Mouse (Mus musculus) hindbrain, embryonic 16.5 days (tissue): Measurements from ENCODE around the gene Myom3. TPM values are rescaled to one million over a fixed set of nuclear protein-coding genes. Genes with fewer than 3 reads are reported as not detected.
"Not testable (repeated sequence)": the region's sequence is repeated elsewhere in the genome, so short reads cannot be mapped to it uniquely, and the experiment has no call there.

Experiments used
- ATAC-seq: fragments of 200-750 bp; cut with Nextera tagmentation; 2 replicates; pipeline ENCODE4 v1.8.0; 2017; ENCODE audit warnings: moderate TSS enrichment, moderate library complexity
- H3K27ac ChIP-seq: fragments of 300-500 bp; sonication (generic); 2 replicates; pipeline ENCODE4 v1.5.1; 2014; ENCODE audit warnings: low read depth, mild to moderate bottlenecking, control low read depth, low read length, moderate library complexity
- H3K27me3 ChIP-seq: fragments of 300-500 bp; sonication (generic); replicated peaks from 2 replicates; pipeline ENCODE4 v1.6.1; 2014; ENCODE audit warnings: low read length; ENCODE audit not compliant: control insufficient read depth, insufficient read depth
- H3K36me3 ChIP-seq: fragments of 300-500 bp; sonication (generic); 2 replicates; pipeline ENCODE4 v1.6.1; 2014; ENCODE audit warnings: mild to moderate bottlenecking, low read length, moderate library complexity, mixed read lengths; ENCODE audit not compliant: control insufficient read depth, insufficient read depth
- H3K4me1 ChIP-seq: fragments of 300-500 bp; sonication (generic); 2 replicates; pipeline ENCODE4 v1.6.1; 2014; ENCODE audit warnings: low read depth, low read length; ENCODE audit not compliant: control insufficient read depth, insufficient read depth
- H3K4me2 ChIP-seq: fragments of 300-500 bp; sonication (generic); 2 replicates; pipeline ENCODE4 v1.6.1; 2014; ENCODE audit warnings: mild to moderate bottlenecking, low read length, control low read depth, moderate library complexity
- H3K4me3 ChIP-seq: fragments of 300-500 bp; sonication (generic); 2 replicates; pipeline ENCODE4 v1.5.1; 2014; ENCODE audit warnings: mild to moderate bottlenecking, low read length, control low read depth, moderate library complexity
- H3K9ac ChIP-seq: fragments of 300-500 bp; sonication (generic); 2 replicates; pipeline ENCODE4 v1.6.1; 2014; ENCODE audit warnings: low read depth, mild to moderate bottlenecking, control low read depth, low read length, moderate library complexity
- H3K9me3 ChIP-seq: fragments of 300-500 bp; sonication (generic); 2 replicates; pipeline ENCODE4 v1.6.1; 2014; ENCODE audit warnings: mild to moderate bottlenecking, low read length, moderate library complexity; ENCODE audit not compliant: control insufficient read depth
- WGBS: fragments of 180-500 bp; shearing (Covaris S2); extraction: QIAGEN DNeasy Blood & Tissue Kit; methylation state at CpG from one replicate; pipeline ENCODE4 v1.1.7; 2014; 5-methylcytosine and 5-hydroxymethylcytosine counted together
- polyA plus RNA-seq: library from polyadenylated mRNA; unstranded; fragments of >200 nt; fragmentation: Nextera tagmentation; extraction: Ambion mirVana; gene quantifications from 2 replicates; pipeline ENCODE4 v1.2.1, GENCODE M21; 2015

The Myom3 gene
- polyA plus RNA-seq = 0.90 and 0.99 TPM in 2 replicates

GRCm38 (mm10) chr4:135759356-135759976, at the start of gene Myom3:
Gene Myom3, plus strand, starts transcription at chr4:135759715.
- Histone ChIP-seq H3K4me1 (peaks cover 5% of the 10 kb centered on the region), H3K36me3 (no peaks in the 10 kb centered on the region), H3K4me3 (no peak within 1 kb of the TSS), H3K27me3 (no peaks in the 10 kb centered on the region; the same call in 1 of the 2 replicates), H3K4me2 (no peak within 1 kb of the TSS), H3K9ac (no peak within 1 kb of the TSS), H3K9me3 (no peaks in the 10 kb centered on the region), H3K27ac (no peak within 1 kb of the TSS)
- no peak for ATAC-seq
- 64% methylated on average over 10 of the region's 10 CpGs for WGBS

GRCm38 (mm10) chr4:135710392-135710791, 49.1 kb upstream of the Myom3 start:
- H3K36me3 ChIP-seq = no peaks in the 10 kb centered on the region
- no peak overlapping the region for H3K27ac ChIP-seq
- no peak overlapping the region for H3K9ac ChIP-seq
- no peak overlapping the region for H3K4me2 ChIP-seq
- 80% methylated on average over 3 of the region's 3 CpGs for WGBS
- H3K4me1 ChIP-seq = no peaks in the 10 kb centered on the region
- ATAC-seq = no peak
- no peaks in the 10 kb centered on the region for H3K9me3 ChIP-seq
- H3K4me3 ChIP-seq = no peak overlapping the region
- no peaks in the 10 kb centered on the region for H3K27me3 ChIP-seq

DNA sequence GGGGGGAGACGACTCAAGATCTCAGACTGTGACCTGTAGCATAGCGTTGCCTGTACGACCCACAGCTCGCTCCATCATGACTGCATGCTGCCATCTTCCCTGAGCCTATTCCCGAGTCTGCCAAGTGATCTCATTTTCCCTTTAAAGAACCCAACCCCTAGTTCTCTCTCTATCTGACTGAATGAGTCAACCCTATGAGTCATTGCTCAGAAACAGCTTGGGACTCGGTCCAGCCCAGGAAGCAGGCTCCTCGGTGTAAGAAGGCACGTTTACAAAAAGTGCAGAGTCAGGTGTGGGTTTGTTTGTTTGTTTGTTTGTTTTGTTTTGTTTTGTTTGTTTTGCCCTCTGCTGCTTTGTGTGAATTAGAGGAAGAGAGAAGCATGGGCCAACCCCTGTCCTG, 44.7 kb upstream of the Myom3 start:
- no peaks in the 10 kb centered on the region for H3K9me3 ChIP-seq
- H3K27ac ChIP-seq = no peak overlapping the region
- H3K4me3 ChIP-seq = no peak overlapping the region
- WGBS = 88% methylated on average over 8 of the region's 8 CpGs
- no peaks in the 10 kb centered on the region for H3K27me3 ChIP-seq
- no peaks in the 10 kb centered on the region for H3K36me3 ChIP-seq
- H3K9ac ChIP-seq = no peak overlapping the region
- H3K4me1 ChIP-seq = no peaks in the 10 kb centered on the region
- no peak overlapping the region for H3K4me2 ChIP-seq
- ATAC-seq = no peak

DNA sequence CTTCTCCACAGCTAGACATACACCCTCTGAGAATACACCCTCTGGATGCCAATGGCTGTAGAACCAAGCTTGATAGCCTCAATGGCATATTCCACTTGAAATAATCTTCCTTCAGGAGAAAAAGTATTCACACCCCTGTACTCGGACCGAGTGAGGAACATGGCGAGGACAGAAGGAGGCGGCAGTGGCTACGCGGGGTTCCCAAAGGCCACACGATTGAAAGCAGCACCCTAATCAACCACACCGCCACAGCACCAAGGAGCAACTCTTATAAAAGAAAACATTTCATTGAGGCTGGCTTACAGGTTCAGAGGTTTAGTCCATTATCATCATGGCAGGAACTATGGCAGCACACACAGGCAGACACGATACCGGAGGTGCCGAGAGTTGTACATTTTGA, 43.1 kb upstream of the Myom3 start:
- H3K9ac ChIP-seq, ATAC-seq, H3K9me3 ChIP-seq, H3K36me3 ChIP-seq, H3K4me2 ChIP-seq, H3K4me3 ChIP-seq, H3K27me3 ChIP-seq, H3K27ac ChIP-seq, H3K4me1 ChIP-seq: not testable (repeated sequence)
- WGBS = 95% methylated on average over 11 of the region's 11 CpGs

- no peak for ATAC-seq
- Histone ChIP-seq H3K36me3 (no peaks in the 10 kb centered on the region), H3K4me2 (no peak overlapping the region), H3K27me3 (no peaks in the 10 kb centered on the region), H3K27ac (no peak overlapping the region), H3K9ac (no peak overlapping the region), H3K4me3 (no peak overlapping the region), H3K4me1 (no peaks in the 10 kb centered on the region), H3K9me3 (peaks cover 7% of the 10 kb centered on the region; the same call in 1 of the 2 replicates)
- whole genome bisulfite sequencing = 77% methylated on average over 17 of the region's 17 CpGs
Observed at GRCm38 (mm10) chr4:135722540-135723290, 36.8 kb upstream of the Myom3 start.

DNA sequence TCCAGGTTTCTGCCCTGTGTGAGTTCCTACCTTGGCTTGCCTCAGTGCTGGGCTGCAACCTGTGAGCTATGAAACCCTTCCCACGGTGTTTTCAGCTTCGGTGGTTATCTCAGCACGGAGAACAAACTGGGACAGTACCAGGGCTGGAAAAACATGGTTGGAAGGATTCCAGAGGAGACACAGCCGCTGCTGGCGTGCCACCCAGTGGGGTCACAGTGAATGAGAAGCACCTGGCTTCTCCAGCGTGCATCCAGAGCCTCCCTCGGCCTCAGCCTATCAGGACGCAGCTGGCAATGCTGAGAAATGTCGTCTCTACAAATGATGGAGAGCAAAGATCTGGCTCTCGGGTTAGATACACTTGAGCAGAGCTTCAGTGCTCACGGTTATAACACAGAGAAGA, 33.1 kb upstream of the Myom3 start:
- no peak for ATAC-seq
- H3K9ac ChIP-seq = no peak overlapping the region
- H3K4me2 ChIP-seq = no peak overlapping the region
- no peak overlapping the region for H3K4me3 ChIP-seq
- peaks cover 4% of the 10 kb centered on the region; the same call in 1 of the 2 replicates for H3K9me3 ChIP-seq
- WGBS = 70% methylated on average over 11 of the region's 11 CpGs
- H3K4me1 ChIP-seq = no peaks in the 10 kb centered on the region
- H3K27me3 ChIP-seq = no peaks in the 10 kb centered on the region
- H3K36me3 ChIP-seq = no peaks in the 10 kb centered on the region
- no peak overlapping the region for H3K27ac ChIP-seq

DNA sequence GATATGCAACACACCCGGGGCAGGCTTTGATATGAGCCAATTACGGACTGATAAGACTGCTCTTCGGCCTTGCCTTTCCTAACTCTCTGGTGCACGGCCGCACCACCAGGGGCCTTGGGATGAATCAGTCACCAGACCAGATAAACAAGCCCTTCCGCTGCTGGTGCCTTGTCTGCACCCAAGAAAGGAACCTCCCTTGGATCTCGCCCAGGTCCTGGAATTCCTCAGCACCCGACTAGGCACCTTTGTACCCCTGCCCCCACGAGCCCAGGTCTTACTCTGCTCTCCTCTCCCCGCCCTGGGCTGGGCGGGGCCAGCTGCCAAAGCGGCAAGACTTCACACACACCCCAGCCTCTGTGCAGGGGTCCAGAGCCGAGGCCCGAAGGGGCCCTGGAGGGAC, 31.7 kb upstream of the Myom3 start, which contains the start of gene Il22ra1:
Il22ra1 (plus strand) TSS at position 356 of the 400 bp plus-strand sequence.
- no peaks in the 10 kb centered on the region for H3K36me3 ChIP-seq
- 64% methylated on average over 14 of the region's 14 CpGs for WGBS
- no peak for ATAC-seq
- peaks cover 2% of the 10 kb centered on the region; the same call in 1 of the 2 replicates for H3K9me3 ChIP-seq
- no peak within 1 kb of the TSS for H3K27ac ChIP-seq
- no peak within 1 kb of the TSS for H3K9ac ChIP-seq
- no peaks in the 10 kb centered on the region for H3K4me1 ChIP-seq
- H3K27me3 ChIP-seq = no peaks in the 10 kb centered on the region
- H3K4me3 ChIP-seq = no peak within 1 kb of the TSS
- H3K4me2 ChIP-seq = no peak within 1 kb of the TSS

DNA sequence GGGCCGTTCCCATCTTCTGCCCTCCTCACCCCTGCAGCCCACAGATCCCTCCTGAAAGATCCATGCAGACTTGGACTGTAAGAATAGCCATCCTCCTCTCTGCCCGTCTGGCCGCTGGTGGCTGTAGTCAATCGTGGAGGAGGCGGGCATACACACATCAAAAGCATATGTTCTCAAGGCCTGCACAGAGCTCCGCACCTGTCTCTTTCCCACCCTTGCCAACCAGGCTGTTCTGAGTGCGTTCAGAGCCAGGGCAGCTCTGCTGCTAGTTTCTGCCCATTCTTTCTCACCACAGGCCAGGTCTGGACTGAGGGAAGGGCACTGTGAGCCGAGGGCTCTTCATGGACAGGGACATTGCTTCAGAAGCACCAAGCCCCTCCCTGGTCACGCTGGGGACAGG, 29.3 kb upstream of the Myom3 start:
- Histone ChIP-seq H3K4me3 (no peak overlapping the region), H3K27ac (no peak overlapping the region), H3K9me3 (0 out of 2 replicates have a peak, but pooled peaks cover 3% of the 10 kb centered on the region), H3K4me1 (no peaks in the 10 kb centered on the region), H3K4me2 (no peak overlapping the region), H3K36me3 (no peaks in the 10 kb centered on the region), H3K27me3 (no peaks in the 10 kb centered on the region), H3K9ac (no peak overlapping the region)
- WGBS = 60% methylated on average over 9 of the region's 9 CpGs
- ATAC-seq = peak; percentile 17; the same call in 1 of the 2 replicates

GRCm38 (mm10) chr4:135730951-135731350, 28.6 kb upstream of the Myom3 start:
- Histone ChIP-seq H3K4me1 (no peaks in the 10 kb centered on the region), H3K36me3 (no peaks in the 10 kb centered on the region), H3K4me2 (no peak overlapping the region), H3K27me3 (no peaks in the 10 kb centered on the region), H3K27ac (no peak overlapping the region), H3K9me3 (0 out of 2 replicates have a peak, but pooled peaks cover 3% of the 10 kb centered on the region), H3K4me3 (no peak overlapping the region), H3K9ac (no peak overlapping the region)
- WGBS = 71% methylated on average over 8 of the region's 8 CpGs
- no peak for ATAC-seq
